Mouse (Mus musculus) embryonic facial prominence, embryonic 13.5 days (tissue): ENCODE data around the gene Fam8a1. TPM values are rescaled to one million over a fixed set of nuclear protein-coding genes. Genes with fewer than 3 reads are reported as not detected.

ENCODE experiments used
- ATAC-seq: fragments of 200-750 bp; cut with Nextera tagmentation; 2 replicates; pipeline ENCODE4 v1.8.0; 2017; ENCODE audit warnings: low read depth; ENCODE audit not compliant: insufficient number of reproducible peaks, insufficient read depth, low FRiP score, low TSS enrichment
- H3K27ac ChIP-seq: fragments of 300-500 bp; sonication (generic); 2 replicates; pipeline ENCODE4 v1.5.1; 2015; ENCODE audit warnings: moderate library complexity, mild to moderate bottlenecking, inconsistent platforms
- H3K27me3 ChIP-seq: fragments of 300-500 bp; sonication (generic); 2 replicates; pipeline ENCODE4 v1.6.1; 2015; ENCODE audit warnings: mild to moderate bottlenecking, inconsistent platforms
- H3K36me3 ChIP-seq: fragments of 300-500 bp; sonication (generic); 2 replicates; pipeline ENCODE4 v1.6.1; 2015; ENCODE audit warnings: mild to moderate bottlenecking, inconsistent platforms
- H3K4me1 ChIP-seq: fragments of 300-500 bp; sonication (generic); 2 replicates; pipeline ENCODE4 v1.6.1; 2015; ENCODE audit warnings: inconsistent platforms
- H3K4me2 ChIP-seq: fragments of 300-500 bp; sonication (generic); 2 replicates; pipeline ENCODE4 v1.6.1; 2015; ENCODE audit warnings: moderate library complexity, mild to moderate bottlenecking, inconsistent platforms
- H3K4me3 ChIP-seq: fragments of 300-500 bp; sonication (generic); 2 replicates; pipeline ENCODE4 v1.5.1; 2015; ENCODE audit warnings: mild to moderate bottlenecking, inconsistent platforms
- H3K9ac ChIP-seq: fragments of 300-500 bp; sonication (generic); 2 replicates; pipeline ENCODE4 v1.6.1; 2015; ENCODE audit warnings: mild to moderate bottlenecking, inconsistent platforms
- H3K9me3 ChIP-seq: fragments of 300-500 bp; sonication (generic); 2 replicates; pipeline ENCODE4 v1.6.1; 2016; ENCODE audit warnings: inconsistent platforms
- WGBS: fragments of 180-500 bp; shearing (Covaris S2); methylation state at CpG from one replicate; pipeline ENCODE4 v1.1.7; 2015; ENCODE audit warnings: mixed read lengths; 5-methylcytosine and 5-hydroxymethylcytosine counted together
- polyA plus RNA-seq: library from polyadenylated mRNA; unstranded; fragments of >200 nt; fragmentation: Nextera tagmentation; extraction: Ambion mirVana; gene quantifications from 2 replicates; pipeline ENCODE4 v1.2.1, GENCODE M21; 2015

Gene Fam8a1
- polyA plus RNA-seq, 1 experiment from 2014 or later: 12.6 TPM

DNA sequence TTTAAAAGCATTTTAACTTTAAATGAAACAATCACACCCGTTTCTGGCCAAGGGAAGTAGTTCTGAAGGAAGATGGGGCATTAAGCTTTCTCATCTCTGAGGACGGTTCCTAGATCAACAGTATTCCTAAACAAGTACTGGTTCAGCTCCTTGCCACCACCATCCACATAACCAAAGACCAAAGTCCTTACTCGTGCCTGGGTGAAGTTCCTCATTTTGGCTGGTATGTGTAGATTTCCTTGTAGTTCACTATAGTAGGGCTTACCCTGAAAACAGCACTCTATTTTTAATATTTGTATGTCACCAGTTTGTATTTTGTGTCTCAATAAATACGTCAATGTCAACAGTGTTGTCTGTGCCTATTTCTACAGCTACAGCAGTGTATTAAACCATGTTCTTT is 8.4 kb downstream of the Fam8a1 start:
- Histone ChIP-seq H3K4me3 (no peak overlapping the region), H3K36me3 (peaks cover 62% of the 10 kb centered on the region)

GRCm38 (mm10) chr13:46682921-46683320 is 13.6 kb downstream of the Fam8a1 start:
- Histone ChIP-seq H3K4me2 (no peak overlapping the region), H3K36me3 (peaks cover 64% of the 10 kb centered on the region), H3K9ac (no peak overlapping the region), H3K9me3 (no peaks in the 10 kb centered on the region), H3K27me3 (no peaks in the 10 kb centered on the region), H3K4me1 (no peaks in the 10 kb centered on the region), H3K4me3 (no peak overlapping the region), H3K27ac (no peak overlapping the region)
- 79% methylated on average over 2 of the region's 2 CpGs for WGBS
- ATAC-seq: no peak

More for the DNA sequence above, 8.4 kb downstream of the Fam8a1 start:
- 89% methylated on average over 4 of the region's 4 CpGs for WGBS
- Histone ChIP-seq H3K9me3 (no peaks in the 10 kb centered on the region), H3K4me2 (no peak overlapping the region), H3K27ac (no peak overlapping the region), H3K9ac (no peak overlapping the region), H3K27me3 (no peaks in the 10 kb centered on the region), H3K4me1 (no peaks in the 10 kb centered on the region)
- no peak for ATAC-seq

DNA sequence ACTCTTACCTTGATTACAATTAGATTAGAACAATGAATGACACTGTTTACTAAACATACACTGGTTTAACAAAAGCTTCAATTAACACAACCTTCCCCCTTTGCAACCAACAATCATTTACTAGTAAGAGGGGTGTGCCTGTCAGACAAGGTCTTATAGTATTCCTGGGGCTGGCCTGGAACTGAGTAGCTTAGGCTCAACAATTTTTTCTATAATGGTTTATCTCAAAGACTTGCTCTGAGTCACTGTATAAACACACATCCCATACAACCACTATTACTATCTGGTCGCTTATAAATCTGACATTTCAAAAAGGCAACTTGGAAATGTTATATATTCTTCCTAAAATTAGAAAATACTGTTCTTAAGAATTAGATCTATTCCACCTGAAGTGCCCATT is 14.0 kb downstream of the Fam8a1 start:
- Histone ChIP-seq H3K9ac (no peak overlapping the region), H3K27me3 (no peaks in the 10 kb centered on the region), H3K4me2 (no peak overlapping the region), H3K9me3 (no peaks in the 10 kb centered on the region), H3K4me1 (no peaks in the 10 kb centered on the region), H3K36me3 (peaks cover 61% of the 10 kb centered on the region), H3K4me3 (no peak overlapping the region), H3K27ac (no peak overlapping the region)
- WGBS: 95% methylated on average over 1 of the region's 1 CpGs
- ATAC-seq: no peak

GRCm38 (mm10) chr13:46690559-46691241 is 21.4 kb downstream of the Fam8a1 start:
- Histone ChIP-seq H3K4me2 (no peak overlapping the region), H3K9me3 (no peaks in the 10 kb centered on the region)

DNA sequence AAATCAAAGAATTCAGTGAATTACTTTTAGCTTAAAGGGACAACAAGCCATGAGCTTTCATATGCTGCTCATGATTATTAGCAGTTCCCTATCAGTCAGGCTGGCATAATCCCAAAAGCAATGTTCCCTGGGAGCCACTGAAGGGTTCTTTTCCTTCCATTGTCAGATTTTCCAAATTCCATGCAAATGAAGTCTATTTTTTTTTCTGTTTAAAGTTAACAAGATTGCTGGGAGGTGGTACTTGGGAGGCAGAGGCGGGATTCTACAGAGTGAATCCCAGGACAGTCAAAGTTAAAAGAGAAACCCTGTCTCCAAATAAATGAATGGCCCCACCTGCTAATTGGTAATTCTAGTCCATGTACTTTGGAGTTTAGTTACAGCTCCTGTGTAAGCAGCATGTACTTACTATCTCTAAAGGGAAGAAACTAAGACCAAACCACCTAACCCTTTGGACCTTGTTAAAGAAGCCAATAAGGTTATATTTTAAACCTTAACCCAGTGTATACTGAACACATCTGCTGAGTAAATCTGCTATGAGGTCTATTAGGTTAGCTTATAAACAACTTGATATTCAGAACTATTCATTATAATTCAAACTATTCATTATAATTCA is 26.1 kb downstream of the Fam8a1 start:
- ATAC-seq: no peak
- Histone ChIP-seq H3K4me2 (no peak overlapping the region), H3K4me3 (no peak overlapping the region), H3K27me3 (no peaks in the 10 kb centered on the region), H3K27ac (no peak overlapping the region), H3K9me3 (no peaks in the 10 kb centered on the region), H3K4me1 (no peaks in the 10 kb centered on the region), H3K36me3 (peaks cover 40% of the 10 kb centered on the region), H3K9ac (no peak overlapping the region)
- WGBS: 93% methylated on average over 1 of the region's 1 CpGs

More at GRCm38 (mm10) chr13:46690559-46691241, 21.4 kb downstream of the Fam8a1 start:
- no peak overlapping the region for H3K4me3 ChIP-seq
- WGBS: 87% methylated on average over 4 of the region's 4 CpGs
- ATAC-seq: no peak
- H3K27ac ChIP-seq: no peak overlapping the region
- peaks cover 52% of the 10 kb centered on the region for H3K36me3 ChIP-seq
- no peak overlapping the region for H3K9ac ChIP-seq
- H3K4me1 ChIP-seq: no peaks in the 10 kb centered on the region
- no peaks in the 10 kb centered on the region for H3K27me3 ChIP-seq

GRCm38 (mm10) chr13:46695932-46696331 is 26.6 kb downstream of the Fam8a1 start:
- no peak overlapping the region for H3K4me3 ChIP-seq
- no peaks in the 10 kb centered on the region for H3K9me3 ChIP-seq
- no peaks in the 10 kb centered on the region for H3K27me3 ChIP-seq
- H3K27ac ChIP-seq: no peak overlapping the region
- no peak overlapping the region for H3K4me2 ChIP-seq
- H3K4me1 ChIP-seq: no peaks in the 10 kb centered on the region
- H3K9ac ChIP-seq: no peak overlapping the region
- H3K36me3 ChIP-seq: peaks cover 35% of the 10 kb centered on the region
- 87% methylated on average over 1 of the region's 1 CpGs for WGBS
- ATAC-seq: no peak

GRCm38 (mm10) chr13:46696788-46697187 is 27.5 kb downstream of the Fam8a1 start:
- H3K9ac ChIP-seq: no peak overlapping the region
- no peaks in the 10 kb centered on the region for H3K27me3 ChIP-seq
- H3K9me3 ChIP-seq: no peaks in the 10 kb centered on the region
- no peak for ATAC-seq
- H3K36me3 ChIP-seq: peaks cover 40% of the 10 kb centered on the region
- H3K4me3 ChIP-seq: no peak overlapping the region
- no peaks in the 10 kb centered on the region for H3K4me1 ChIP-seq
- WGBS: 77% methylated on average over 2 of the region's 2 CpGs
- H3K27ac ChIP-seq: no peak overlapping the region
- H3K4me2 ChIP-seq: no peak overlapping the region

GRCm38 (mm10) chr13:46699372-46699771 is 30.1 kb downstream of the Fam8a1 start:
- H3K9ac ChIP-seq: no peak overlapping the region
- no peaks in the 10 kb centered on the region for H3K9me3 ChIP-seq
- H3K36me3 ChIP-seq: peaks cover 41% of the 10 kb centered on the region
- H3K4me2 ChIP-seq: no peak overlapping the region
- ATAC-seq: no peak
- 90% methylated on average over 1 of the region's 1 CpGs for WGBS
- no peak overlapping the region for H3K4me3 ChIP-seq
- no peak overlapping the region for H3K27ac ChIP-seq
- no peaks in the 10 kb centered on the region for H3K27me3 ChIP-seq
- no peaks in the 10 kb centered on the region for H3K4me1 ChIP-seq

DNA sequence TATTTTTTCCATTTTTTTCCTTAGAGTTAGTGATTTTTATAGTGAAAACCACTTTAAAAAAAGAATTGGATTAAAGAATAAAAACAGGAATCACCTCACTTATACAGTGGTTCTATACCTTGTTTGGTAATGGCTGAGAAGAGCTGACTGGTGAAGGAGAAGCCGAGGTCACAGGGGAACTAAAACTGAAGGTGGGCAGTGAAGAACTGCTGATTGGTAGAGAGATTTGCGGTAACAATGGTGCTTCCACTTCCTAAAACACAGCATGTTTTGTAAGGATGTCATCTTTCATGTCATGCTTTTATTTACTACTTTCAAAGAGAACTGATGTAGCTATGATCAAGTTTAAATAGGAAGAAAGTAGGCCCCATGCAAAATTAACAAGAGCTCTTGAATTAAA is 32.2 kb downstream of the Fam8a1 start:
- H3K4me1 ChIP-seq: no peaks in the 10 kb centered on the region
- peaks cover 39% of the 10 kb centered on the region for H3K36me3 ChIP-seq
- no peak overlapping the region for H3K4me2 ChIP-seq
- H3K4me3 ChIP-seq: no peak overlapping the region
- H3K27me3 ChIP-seq: no peaks in the 10 kb centered on the region
- H3K9ac ChIP-seq: no peak overlapping the region
- 91% methylated on average over 2 of the region's 2 CpGs for WGBS
- H3K27ac ChIP-seq: no peak overlapping the region
- H3K9me3 ChIP-seq: no peaks in the 10 kb centered on the region
- no peak for ATAC-seq

DNA sequence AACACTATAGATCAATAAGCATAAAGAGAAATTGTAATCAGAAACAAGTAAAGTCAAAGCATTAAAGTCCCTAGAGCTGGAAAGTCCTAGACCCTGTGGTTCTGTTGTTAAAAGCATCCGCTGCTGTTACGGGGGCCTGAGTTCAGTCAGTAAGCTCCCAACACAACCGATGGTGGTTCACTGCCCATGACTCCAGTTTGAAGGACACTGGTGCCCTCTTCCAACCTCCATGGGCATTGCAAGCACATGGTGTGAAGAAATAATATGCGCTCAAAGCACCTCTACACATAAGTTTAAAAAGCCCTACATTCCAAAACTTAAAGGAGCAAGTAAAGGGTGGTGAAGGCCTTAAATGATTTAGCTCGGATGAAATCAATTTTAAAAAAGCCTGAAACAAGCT is 33.8 kb downstream of the Fam8a1 start:
- Histone ChIP-seq H3K4me2 (no peak overlapping the region), H3K27me3 (no peaks in the 10 kb centered on the region), H3K4me3 (no peak overlapping the region), H3K9ac (no peak overlapping the region), H3K27ac (no peak overlapping the region), H3K9me3 (no peaks in the 10 kb centered on the region), H3K36me3 (peaks cover 34% of the 10 kb centered on the region), H3K4me1 (no peaks in the 10 kb centered on the region)
- WGBS: 83% methylated on average over 5 of the region's 5 CpGs
- ATAC-seq: no peak

DNA sequence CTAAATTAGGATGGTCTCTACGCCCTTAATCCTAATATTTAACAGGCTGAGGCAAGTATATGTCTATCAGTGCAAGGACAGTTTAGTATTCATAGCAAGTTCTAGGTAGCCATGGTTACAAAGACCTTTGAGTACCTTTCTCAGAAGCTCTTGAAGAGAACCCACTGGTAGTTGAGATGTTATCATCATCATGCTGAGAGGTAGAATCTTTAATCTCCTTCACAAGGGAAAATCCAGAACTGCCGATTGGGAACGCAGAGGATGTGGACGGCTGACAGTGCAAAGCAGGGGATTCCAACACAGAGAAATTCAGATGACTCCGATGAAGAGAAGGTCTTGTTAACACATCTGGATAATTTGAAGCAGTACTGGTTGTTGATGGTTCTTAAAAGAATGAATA is 44.2 kb downstream of the Fam8a1 start:
- 94% methylated on average over 5 of the region's 5 CpGs for WGBS

DNA sequence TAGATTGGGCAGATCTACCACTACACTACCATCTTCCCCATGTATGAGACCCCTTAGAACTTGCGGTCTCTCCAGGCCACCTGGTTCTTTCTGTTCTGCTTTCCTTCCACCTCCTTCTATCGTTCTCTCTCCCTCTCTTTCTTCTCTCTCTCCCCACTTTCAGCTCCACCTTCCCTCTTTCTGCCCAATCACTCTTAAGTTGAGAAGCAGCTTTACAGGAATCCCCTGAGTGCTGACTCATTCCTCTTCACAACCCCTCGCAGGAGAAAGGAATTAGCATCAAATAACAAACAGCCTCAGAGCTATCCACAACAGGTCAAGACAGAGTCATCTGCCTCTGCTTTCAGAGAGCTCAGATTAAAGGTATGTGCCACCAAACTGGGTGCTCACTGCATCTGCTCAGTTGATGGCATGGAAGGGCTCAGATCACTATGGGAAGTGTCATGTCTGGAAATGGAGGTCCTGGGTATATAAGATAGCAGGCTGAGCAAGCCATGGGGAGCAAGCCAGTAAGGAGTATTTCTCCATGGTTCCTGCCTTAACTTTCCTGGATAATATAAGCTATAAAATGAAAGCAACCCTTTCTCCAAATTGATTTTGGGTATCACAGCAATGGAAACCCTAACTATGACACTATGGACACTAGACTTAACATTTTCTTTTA is 46.8 kb downstream of the Fam8a1 start:
- no peak overlapping the region for H3K4me3 ChIP-seq
- H3K36me3 ChIP-seq: peaks cover 32% of the 10 kb centered on the region
- ATAC-seq: no peak
- peaks cover 13% of the 10 kb centered on the region; the same call in 1 of the 2 replicates for H3K4me1 ChIP-seq
- no peaks in the 10 kb centered on the region for H3K9me3 ChIP-seq
- H3K27ac ChIP-seq: 0 out of 2 replicates have a peak overlapping the region, but pooled peaks have one; percentile 7
- no peaks in the 10 kb centered on the region for H3K27me3 ChIP-seq
- H3K9ac ChIP-seq: no peak overlapping the region
- no peak overlapping the region for H3K4me2 ChIP-seq
- 62% methylated on average over 3 of the region's 3 CpGs for WGBS

More for the DNA sequence above, 44.2 kb downstream of the Fam8a1 start:
- no peak for ATAC-seq
- Histone ChIP-seq H3K9ac (no peak overlapping the region), H3K4me1 (peaks cover 9% of the 10 kb centered on the region; the same call in 1 of the 2 replicates), H3K36me3 (peaks cover 48% of the 10 kb centered on the region), H3K4me3 (no peak overlapping the region), H3K9me3 (no peaks in the 10 kb centered on the region), H3K27ac (no peak overlapping the region), H3K4me2 (no peak overlapping the region), H3K27me3 (no peaks in the 10 kb centered on the region)
